Mouse (Mus musculus): ENCODE data around the gene Dok3. TPM values are rescaled to one million over a fixed set of nuclear protein-coding genes. Genes with fewer than 3 reads are reported as not detected.

Gene Dok3
- total and polyA plus RNA-seq, 3 experiments: 1.6 to 4.3 TPM; not detected in 1

- TF ChIP-seq POLR2AphosphoS2 (IDR thresholded peaks at IDR 0.05; ENCODE audit: low read length) (no peak), EP300 (IDR thresholded peaks at IDR 0.05; ENCODE audit: low read depth in 1 of 2, low read length in 2 of 2) (no peak), GABPA (IDR thresholded peaks at IDR 0.05; ENCODE audit: low read depth, low read length) (no peak)
Measured at GRCm38 (mm10) chr13:55540933-55541332, 11.8 kb upstream of the Dok3 start (continued).

- Histone ChIP-seq H3K27me3 (ENCODE audit: control insufficient read depth in 1 of 2, insufficient read depth in 2 of 2, low read length in 2 of 2) (no peaks in the 10 kb centered on the region), H3K36me3 (ENCODE audit: control insufficient read depth in 1 of 2, insufficient read depth in 2 of 2, low read length in 2 of 2) (0 out of 4 replicates have a peak, but pooled peaks cover 0 to 4% of the 10 kb centered on the region in 2 experiments), H3K4me1 (ENCODE audit: control insufficient read depth in 1 of 2, insufficient read depth in 2 of 2, low read length in 2 of 2) (peaks cover 0 to 4% of the 10 kb centered on the region in 2 experiments; a peak in 1 of 4 replicates), H3K4me3 (ENCODE audit: control insufficient read depth in 1 of 2, insufficient read depth in 1 of 2, low read depth in 2 of 2, low read length in 2 of 2) (peak within 1 kb of the TSS; percentile 68 to 75), H3K27ac (ENCODE audit: control insufficient read depth, low read depth, low read length) (no peak within 1 kb of the TSS), H3K9me3 (replicated peaks; ENCODE audit: insufficient read depth, low read length) (no peaks in the 10 kb centered on the region), H3K9ac (ENCODE audit: control insufficient read depth, low read depth, low read length, poor library complexity, severe bottlenecking) (peak within 1 kb of the TSS; percentile 81), H3K79me2 (ENCODE audit: control insufficient read depth, insufficient read depth, low read length, poor library complexity) (peaks cover 7% of the 10 kb centered on the region)
- peak; percentile 100 for DNase-seq (ENCODE audit: low read depth, low spot score)
- TF ChIP-seq ELF1 (IDR thresholded peaks at IDR 0.05; ENCODE audit: low read depth, low read length) (peak; percentile 86), POLR2AphosphoS5 (IDR thresholded peaks at IDR 0.05; ENCODE audit: borderline replicate concordance, low read depth, low read length) (no peak), ETS1 (IDR thresholded peaks at IDR 0.05; ENCODE audit: low read depth, low read length) (peak; percentile 42; the same call in 1 of the 2 replicates), MXI1 (IDR thresholded peaks at IDR 0.05; ENCODE audit: low read depth, low read length) (peak; percentile 96), CTCF (IDR thresholded peaks at IDR 0.05 in 2 of 3, conservative IDR thresholded peaks at IDR 0.05 in 1 of 3; ENCODE audit: control insufficient read depth in 1 of 3, insufficient read depth in 1 of 3, low read depth in 2 of 3, low read length in 3 of 3, poor library complexity in 1 of 3, severe bottlenecking in 1 of 3) (peak; percentile 87 to 92 (median 89)), TAL1 (IDR thresholded peaks at IDR 0.05; ENCODE audit: low read length) (no peak), MYB (IDR thresholded peaks at IDR 0.05; ENCODE audit: low read depth, low read length) (peak; percentile 47; the same call in 1 of the 2 replicates), GATA1 (IDR thresholded peaks at IDR 0.05; ENCODE audit: low read depth, low read length) (peak; percentile 88), SIN3A (IDR thresholded peaks at IDR 0.05; ENCODE audit: low read length) (peak; percentile 100), MAX (IDR thresholded peaks at IDR 0.05; ENCODE audit: low read length) (peak; percentile 81; the same call in 1 of the 2 replicates), E2F4 (IDR thresholded peaks at IDR 0.05; ENCODE audit: borderline replicate concordance, low read depth, low read length) (no peak), JUND (IDR thresholded peaks at IDR 0.05; ENCODE audit: low read depth, low read length) (no peak), NRF1 (IDR thresholded peaks at IDR 0.05; ENCODE audit: insufficient read depth, low read depth, low read length, poor library complexity, severe bottlenecking) (peak; percentile 84), EP300 (IDR thresholded peaks at IDR 0.05; ENCODE audit: low read depth in 1 of 2, low read length in 2 of 2) (peak in 1 of 2 experiments; percentile 50; a peak in 1 of 4 replicates), CHD1 (IDR thresholded peaks at IDR 0.05; ENCODE audit: low read depth, low read length) (no peak), MAFK (IDR thresholded peaks at IDR 0.05; ENCODE audit: borderline replicate concordance, low read depth, low read length) (no peak), KAT2A (conservative IDR thresholded peaks at IDR 0.05; ENCODE audit: low read depth, low read length) (peak; percentile 74), HCFC1 (IDR thresholded peaks at IDR 0.05; ENCODE audit: low read depth, low read length) (peak; percentile 98), MYC (IDR thresholded peaks at IDR 0.05; ENCODE audit: low read depth, low read length) (peak; percentile 95), SMC3 (IDR thresholded peaks at IDR 0.05; ENCODE audit: low read depth, low read length) (peak; percentile 86), USF1 (IDR thresholded peaks at IDR 0.05; ENCODE audit: low read depth, low read length) (peak; percentile 44; the same call in 1 of the 2 replicates), ZC3H11A (IDR thresholded peaks at IDR 0.05; ENCODE audit: low read depth, low read length) (no peak; the same call in 1 of the 2 replicates), TBP (IDR thresholded peaks at IDR 0.05; ENCODE audit: low read depth, low read length) (peak; percentile 72), RCOR1 (IDR thresholded peaks at IDR 0.05; ENCODE audit: low read depth, low read length) (no peak), ZKSCAN1 (IDR thresholded peaks at IDR 0.05; ENCODE audit: low read depth, low read length) (no peak), UBTF (IDR thresholded peaks at IDR 0.05; ENCODE audit: borderline replicate concordance, insufficient read depth, low read depth, low read length) (no peak), USF2 (IDR thresholded peaks at IDR 0.05; ENCODE audit: borderline replicate concordance in 1 of 2, insufficient read depth in 1 of 2, low read depth in 1 of 2, low read length in 2 of 2) (no peak), POLR2A (IDR thresholded peaks at IDR 0.05; ENCODE audit: control insufficient read depth in 1 of 2, insufficient read depth in 1 of 2, low read depth in 1 of 2, low read length in 2 of 2, poor library complexity in 1 of 2) (peak; percentile 59 to 79; a peak in 3 of 4 replicates), MAZ (IDR thresholded peaks at IDR 0.05; ENCODE audit: low read depth, low read length) (peak; percentile 66; the same call in 1 of the 2 replicates), BHLHE40 (IDR thresholded peaks at IDR 0.05; ENCODE audit: borderline replicate concordance, low read depth, low read length) (no peak; the same call in 1 of the 2 replicates)
Measured at GRCm38 (mm10) chr13:55536194-55537175, 7.4 kb upstream of the Dok3 start, which contains the start of gene Ddx41. Ddx41 (minus strand) TSS chr13:55536658.

Data from MEL (cell line).